ENCODE assay signal across 8 mouse cellular contexts in genomic region chr8:106151041-106151440, GRCm38 (mm10). TPM values are rescaled to one million over a fixed set of nuclear protein-coding genes. Genes with fewer than 3 reads are reported as not detected.
DNase-seq lines count a peak whose midpoint lies in the region; ATAC-seq and TF ChIP-seq lines count a peak whose summit lies in the region.
"Had no signal": no experiment of that assay in that cellular context is flagged by ENCODE, and none has a peak within 500 bp of the region (broad histone marks: within the 10 kb centered on the region; RNA-seq: fewer than 3 reads in every experiment).

No protein-coding gene starts in this region.

- H3K9me3 ChIP-seq in lung, postnatal 0 days (ENCODE audit: low read length), result no peaks in the 10 kb centered on the region
- no peaks in the 10 kb centered on the region for H3K9me3 ChIP-seq in limb, embryonic 12.5 days
- no peaks in the 10 kb centered on the region for H3K9me3 ChIP-seq in stomach, embryonic 15.5 days

- no peak for TF ChIP-seq CTCF in lung, postnatal 0 days (IDR thresholded peaks at IDR 0.05)

- 0 out of 2 replicates have a peak, but pooled peaks cover 4% of the 10 kb centered on the region for H3K36me3 ChIP-seq in lung, postnatal 0 days (ENCODE audit: insufficient read depth, low read length)
- peaks cover 12% of the 10 kb centered on the region for H3K36me3 ChIP-seq in limb, embryonic 12.5 days
- no peaks in the 10 kb centered on the region for H3K36me3 ChIP-seq in stomach, embryonic 15.5 days

- peaks cover 5% of the 10 kb centered on the region; the same call in 1 of the 2 replicates for H3K4me1 ChIP-seq in lung, postnatal 0 days (ENCODE audit: insufficient read depth, low read depth, low read length)
- peaks cover 8% of the 10 kb centered on the region; the same call in 1 of the 2 replicates for H3K4me1 ChIP-seq in limb, embryonic 12.5 days (replicated peaks)
- peaks cover 7% of the 10 kb centered on the region; the same call in 1 of the 2 replicates for H3K4me1 ChIP-seq in stomach, embryonic 15.5 days

- peak overlapping the region; percentile 77 for H3K4me2 ChIP-seq in lung, postnatal 0 days (replicated peaks; ENCODE audit: low read depth, low read length)
- peak overlapping the region; percentile 71 for H3K4me2 ChIP-seq in limb, embryonic 12.5 days
- peak overlapping the region; percentile 80 for H3K4me2 ChIP-seq in stomach, embryonic 15.5 days

- no peak for ATAC-seq in lung, postnatal 0 days
- ATAC-seq in limb, embryonic 12.5 days (ENCODE audit: insufficient number of reproducible peaks, insufficient read depth, low FRiP score, low TSS enrichment, low read depth), result no peak
- ATAC-seq in stomach, embryonic 15.5 days (ENCODE audit: insufficient read depth, low FRiP score, low read depth), result no peak

- peak; percentile 63 for DNase-seq in lung, postnatal 0 days (ENCODE audit: low spot score)
- no peak for DNase-seq in lung, postnatal 36 days
- peak; percentile 90 for DNase-seq in fat pad, adult 2 months (ENCODE audit: extremely low read depth, low read depth, low spot score)
- no peak for DNase-seq in cerebellum, adult 11 months
- no peak for DNase-seq in urinary bladder, postnatal 14 days (ENCODE audit: low spot score)
- DNase-seq: cerebellum, adult 18-20 months had no signal

- 48% methylated on average over 9 of the region's 9 CpGs for WGBS in lung, postnatal 0 days
- WGBS in limb, embryonic 12.5 days, result 81% methylated on average over 9 of the region's 9 CpGs
- WGBS in stomach, embryonic 15.5 days, result 70% methylated on average over 9 of the region's 9 CpGs

- H3K4me3 ChIP-seq in lung, postnatal 0 days (ENCODE audit: low read depth, low read length), result peak overlapping the region; percentile 73; the same call in 1 of the 2 replicates
- peak overlapping the region; percentile 75 for H3K4me3 ChIP-seq in limb, embryonic 12.5 days (replicated peaks)
- H3K4me3 ChIP-seq in stomach, embryonic 15.5 days (replicated peaks), result peak overlapping the region; percentile 63

- no peak overlapping the region for H3K27ac ChIP-seq in lung, postnatal 0 days (ENCODE audit: low read length)
- no peak overlapping the region for H3K27ac ChIP-seq in limb, embryonic 12.5 days
- no peak overlapping the region for H3K27ac ChIP-seq in stomach, embryonic 15.5 days

- no peak for TF ChIP-seq EP300 in lung, postnatal 0 days (IDR thresholded peaks at IDR 0.05)

- no peaks in the 10 kb centered on the region for H3K27me3 ChIP-seq in lung, postnatal 0 days (replicated peaks; ENCODE audit: insufficient read depth, low read length)
- no peaks in the 10 kb centered on the region for H3K27me3 ChIP-seq in limb, embryonic 12.5 days
- no peaks in the 10 kb centered on the region for H3K27me3 ChIP-seq in stomach, embryonic 15.5 days (replicated peaks)

- H3K9ac ChIP-seq in lung, postnatal 0 days (replicated peaks; ENCODE audit: low read depth), result peak overlapping the region; percentile 58; the same call in 1 of the 2 replicates
- H3K9ac ChIP-seq in limb, embryonic 12.5 days (replicated peaks), result 0 out of 2 replicates have a peak overlapping the region, but pooled peaks have one; percentile 70
- peak overlapping the region; percentile 45; the same call in 1 of the 2 replicates for H3K9ac ChIP-seq in stomach, embryonic 15.5 days

RNA-seq across cellular contexts. Expression of gene Pla2g15, which starts 0.8 kb away (rescaled TPM):
- polyA plus RNA-seq in lung, postnatal 0 days (2015; fragmentation: Nextera tagmentation; extraction: Ambion mirVana), result 10.6 and 10.8 TPM in 2 replicates
- polyA plus RNA-seq in limb, embryonic 12.5 days (2016; fragmentation: Nextera tagmentation; extraction: Ambion mirVana), result 16.7 and 16.8 TPM in 2 replicates
- polyA plus RNA-seq in stomach, embryonic 15.5 days (2015; fragmentation: Nextera tagmentation; extraction: Ambion mirVana), result 11.9 and 12.3 TPM in 2 replicates

RNA-seq across cellular contexts. Expression of gene Esrp2, which starts 14.3 kb away (rescaled TPM):
- polyA plus RNA-seq in lung, postnatal 0 days (2015; fragmentation: Nextera tagmentation; extraction: Ambion mirVana), result 38.4 and 38.6 TPM in 2 replicates
- 7.4 and 8.1 TPM in 2 replicates for polyA plus RNA-seq in limb, embryonic 12.5 days (2016; fragmentation: Nextera tagmentation; extraction: Ambion mirVana)
- 45.8 and 46.1 TPM in 2 replicates for polyA plus RNA-seq in stomach, embryonic 15.5 days (2015; fragmentation: Nextera tagmentation; extraction: Ambion mirVana)

RNA-seq across cellular contexts. Expression of gene Slc7a6, which starts 17.6 kb away (rescaled TPM):
- 38.9 and 39.7 TPM in 2 replicates for polyA plus RNA-seq in lung, postnatal 0 days (2015; fragmentation: Nextera tagmentation; extraction: Ambion mirVana)
- 64.5 and 70.8 TPM in 2 replicates for polyA plus RNA-seq in limb, embryonic 12.5 days (2016; fragmentation: Nextera tagmentation; extraction: Ambion mirVana)
- polyA plus RNA-seq in stomach, embryonic 15.5 days (2015; fragmentation: Nextera tagmentation; extraction: Ambion mirVana), result 39.8 and 47.3 TPM in 2 replicates

RNA-seq across cellular contexts. Expression of gene Slc7a6os, which starts 59.7 kb away (rescaled TPM):
- polyA plus RNA-seq in lung, postnatal 0 days (2015; fragmentation: Nextera tagmentation; extraction: Ambion mirVana), result 19.0 and 22.6 TPM in 2 replicates
- 44.7 and 47.1 TPM in 2 replicates for polyA plus RNA-seq in limb, embryonic 12.5 days (2016; fragmentation: Nextera tagmentation; extraction: Ambion mirVana)
- polyA plus RNA-seq in stomach, embryonic 15.5 days (2015; fragmentation: Nextera tagmentation; extraction: Ambion mirVana), result 32.0 and 35.4 TPM in 2 replicates

RNA-seq across cellular contexts. Expression of gene Prmt7, which starts 59.7 kb away (rescaled TPM):
- 19.4 and 19.5 TPM in 2 replicates for polyA plus RNA-seq in lung, postnatal 0 days (2015; fragmentation: Nextera tagmentation; extraction: Ambion mirVana)
- 56.4 and 58.6 TPM in 2 replicates for polyA plus RNA-seq in limb, embryonic 12.5 days (2016; fragmentation: Nextera tagmentation; extraction: Ambion mirVana)
- 42.2 and 46.3 TPM in 2 replicates for polyA plus RNA-seq in stomach, embryonic 15.5 days (2015; fragmentation: Nextera tagmentation; extraction: Ambion mirVana)

Comparison
In these comparisons a context has a peak if more than half of its experiments do, and no peak if none do; other contexts are left out.
1. DNase-seq: peak in lung, postnatal 0 days (single experiment) and fat pad, adult 2 months (single experiment); none in lung, postnatal 36 days (single experiment), cerebellum, adult 11 months (single experiment) and urinary bladder, postnatal 14 days (single experiment).
2. Peak in every context shown above with its lines, with median percentiles within 50 percentile points of each other: H3K4me2 ChIP-seq, H3K4me3 ChIP-seq and H3K9ac ChIP-seq.